Mouse (Mus musculus): ENCODE results near the gene Slc38a1. TPM values are rescaled to one million over a fixed set of nuclear protein-coding genes. Genes with fewer than 3 reads are reported as not detected.

Gene Slc38a1
- total RNA-seq (2021), result 10 to 100 TPM; 51.6 to 60.4 TPM

DNA sequence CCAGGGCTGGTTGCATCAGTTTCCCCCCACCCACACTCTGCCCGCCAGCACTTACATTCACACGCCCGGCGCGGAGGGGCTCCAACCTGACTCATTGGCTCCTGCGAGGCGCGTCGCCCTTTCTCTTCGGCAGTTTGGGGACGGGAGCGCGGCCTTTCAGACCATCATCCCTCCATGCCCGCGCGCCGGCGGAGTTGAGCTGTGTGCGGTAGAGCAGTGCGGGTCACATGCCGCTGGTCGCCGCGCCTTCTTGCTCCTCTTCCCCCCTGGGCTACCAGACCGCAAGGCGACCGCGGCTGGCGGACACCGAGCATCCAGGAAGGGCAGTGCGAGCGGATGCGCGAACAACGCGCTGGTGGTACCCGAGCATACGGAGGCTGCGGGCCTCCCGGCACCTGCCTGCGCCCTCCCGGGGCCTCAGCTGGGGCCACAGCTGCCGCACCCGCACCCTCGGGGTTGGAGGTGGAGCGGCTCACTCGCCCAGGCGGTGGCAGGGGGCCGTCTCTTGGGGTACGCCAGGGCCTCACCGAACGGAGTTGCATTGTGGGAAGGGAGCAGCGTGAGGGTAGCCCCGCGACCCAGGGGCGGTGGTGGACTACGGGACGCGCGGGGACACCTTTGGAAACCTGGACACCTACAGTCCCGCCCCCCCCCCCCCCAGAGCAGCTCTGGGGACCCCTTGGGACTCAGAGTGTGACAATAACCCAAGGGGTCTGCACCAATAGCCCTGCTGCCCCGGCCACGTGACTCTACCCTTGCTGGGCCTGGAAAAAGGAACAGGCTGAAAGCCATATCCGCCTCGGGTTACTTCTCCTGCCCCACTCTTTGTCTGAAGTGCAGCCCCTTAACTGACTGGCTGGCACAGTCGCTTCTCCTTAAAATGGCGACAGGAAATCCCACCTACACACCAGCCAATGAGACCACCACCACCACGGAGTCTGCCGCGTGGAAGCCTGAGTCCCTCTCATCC lies at the start of gene Slc38a1:
Gene Slc38a1, minus strand, starts transcription at position 478 of the 970 bp plus-strand sequence.
- intact Hi-C loops (cut with DNase I), result loop anchor here (5.0 kb wide), 2 partner anchors 40 to 75 kb away; no protein-coding TSS in a partner anchor
- peak; percentile 63 to 67 for DNase-seq

DNA sequence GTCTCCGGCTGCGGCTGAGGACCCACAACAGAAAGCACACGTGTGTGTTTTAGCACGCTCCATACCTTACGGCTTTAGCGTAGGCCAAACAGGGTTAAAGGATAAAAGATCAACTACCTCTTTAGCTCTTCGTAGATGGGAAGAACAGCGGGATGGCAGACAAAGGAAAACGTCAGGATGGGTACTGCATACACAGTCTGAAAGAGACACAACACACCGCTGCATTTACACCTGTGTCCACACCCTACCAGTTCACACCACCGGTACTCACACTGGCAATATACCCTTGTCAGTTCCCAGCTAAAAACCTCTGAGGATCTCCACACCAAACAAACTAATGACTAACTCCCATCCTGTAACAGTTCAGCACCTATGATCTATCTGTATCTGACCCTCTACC lies 49.7 kb upstream of the Slc38a1 start:
- intact Hi-C loops (cut with DNase I), result no loop called here
- no peak for DNase-seq

GRCm38 (mm10) chr15:96691381-96691780 lies 48.7 kb upstream of the Slc38a1 start:
- no peak for DNase-seq
- intact Hi-C loops (cut with DNase I), result no loop called here

DNA sequence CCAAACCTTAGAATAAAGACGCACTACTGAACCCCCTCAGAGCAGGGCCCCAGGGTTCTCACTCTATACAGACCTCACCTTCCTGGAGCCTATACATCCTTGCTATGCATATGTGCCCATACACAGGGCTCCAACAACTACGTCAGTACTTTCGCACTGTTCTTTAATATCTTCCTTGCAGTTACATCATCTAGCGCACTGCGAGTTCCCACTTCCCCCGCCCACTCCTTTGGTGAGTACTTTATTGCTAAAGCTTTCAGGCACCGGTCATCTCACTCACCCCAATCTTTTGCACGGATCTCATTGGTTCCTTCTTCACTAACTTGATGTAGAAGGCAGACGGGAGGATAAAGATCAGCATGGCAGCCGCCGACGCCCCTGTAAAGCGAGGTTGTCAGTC lies 48.1 kb upstream of the Slc38a1 start:
- no peak for DNase-seq
- intact Hi-C loops (cut with DNase I), result no loop called here

DNA sequence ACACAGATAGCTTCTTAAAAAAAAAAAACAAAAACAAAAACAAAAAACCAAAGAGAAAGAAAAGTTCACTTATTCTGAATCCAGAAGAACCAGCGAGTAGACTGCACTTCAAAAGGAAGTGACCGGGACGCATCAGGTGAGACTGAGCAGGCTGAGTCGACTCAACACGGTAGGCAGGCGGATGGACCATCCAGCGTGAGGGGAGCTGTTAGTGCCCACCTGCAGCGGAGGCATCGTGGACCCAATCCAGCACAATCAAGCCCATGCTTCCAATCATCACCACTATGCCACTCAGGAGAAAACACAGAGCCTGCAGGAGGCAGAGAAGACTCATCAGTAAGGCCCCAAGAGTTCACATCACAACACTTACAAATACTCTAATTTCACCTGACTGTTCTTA lies 47.2 kb upstream of the Slc38a1 start:
- intact Hi-C loops (cut with DNase I), result no loop called here
- DNase-seq, result peak; percentile 23 to 29

DNA sequence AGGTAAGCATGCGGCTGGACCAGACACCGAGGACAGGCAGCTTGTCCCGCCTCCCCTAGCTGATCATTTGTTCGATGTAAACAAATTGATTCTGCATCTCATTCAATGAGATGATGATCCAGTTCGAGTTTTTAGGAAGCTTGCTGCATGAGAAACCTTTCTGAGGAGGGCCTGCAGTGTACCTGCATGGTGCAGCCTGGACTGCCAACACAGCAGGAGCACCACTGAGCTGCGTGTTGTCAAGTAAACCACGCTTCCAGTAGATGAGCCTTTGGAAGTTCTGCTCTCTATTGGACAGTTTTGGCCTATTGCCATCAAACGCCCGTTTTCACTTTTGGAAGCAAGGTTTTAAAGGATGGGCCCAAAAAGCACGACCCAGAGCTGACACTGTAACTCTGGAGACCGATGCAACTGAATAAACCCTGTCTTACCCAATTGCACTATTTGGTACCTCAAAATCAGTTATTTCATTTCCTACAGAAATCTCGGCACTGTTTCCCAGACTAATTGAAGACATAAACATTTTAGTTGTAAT lies 46.1 kb upstream of the Slc38a1 start:
- peak in 1 of 2 experiments; percentile 26 for DNase-seq
- intact Hi-C loops (cut with DNase I), result no loop called here

GRCm38 (mm10) chr15:96688036-96688435 lies 45.3 kb upstream of the Slc38a1 start:
- no peak for DNase-seq
- intact Hi-C loops (cut with DNase I), result no loop called here

DNA sequence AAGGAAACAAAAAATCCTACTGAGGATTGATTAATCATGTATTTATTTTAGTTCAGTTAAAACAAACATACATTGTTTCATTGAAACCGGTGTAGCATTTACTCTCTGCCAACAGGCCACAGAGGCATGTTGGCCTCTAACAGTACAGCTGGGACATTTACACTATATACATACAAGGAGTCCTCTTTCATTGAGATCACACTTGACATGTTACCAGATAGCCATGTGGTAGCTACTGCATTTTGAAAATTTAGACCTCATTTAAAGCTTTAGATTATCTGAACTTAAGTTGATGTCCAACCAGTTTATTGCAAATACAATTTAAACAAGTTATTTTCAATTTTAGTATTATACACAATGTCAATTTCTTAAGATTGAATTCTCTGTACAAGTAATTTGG lies 44.7 kb upstream of the Slc38a1 start:
- intact Hi-C loops (cut with DNase I), result no loop called here
- DNase-seq, result no peak

DNA sequence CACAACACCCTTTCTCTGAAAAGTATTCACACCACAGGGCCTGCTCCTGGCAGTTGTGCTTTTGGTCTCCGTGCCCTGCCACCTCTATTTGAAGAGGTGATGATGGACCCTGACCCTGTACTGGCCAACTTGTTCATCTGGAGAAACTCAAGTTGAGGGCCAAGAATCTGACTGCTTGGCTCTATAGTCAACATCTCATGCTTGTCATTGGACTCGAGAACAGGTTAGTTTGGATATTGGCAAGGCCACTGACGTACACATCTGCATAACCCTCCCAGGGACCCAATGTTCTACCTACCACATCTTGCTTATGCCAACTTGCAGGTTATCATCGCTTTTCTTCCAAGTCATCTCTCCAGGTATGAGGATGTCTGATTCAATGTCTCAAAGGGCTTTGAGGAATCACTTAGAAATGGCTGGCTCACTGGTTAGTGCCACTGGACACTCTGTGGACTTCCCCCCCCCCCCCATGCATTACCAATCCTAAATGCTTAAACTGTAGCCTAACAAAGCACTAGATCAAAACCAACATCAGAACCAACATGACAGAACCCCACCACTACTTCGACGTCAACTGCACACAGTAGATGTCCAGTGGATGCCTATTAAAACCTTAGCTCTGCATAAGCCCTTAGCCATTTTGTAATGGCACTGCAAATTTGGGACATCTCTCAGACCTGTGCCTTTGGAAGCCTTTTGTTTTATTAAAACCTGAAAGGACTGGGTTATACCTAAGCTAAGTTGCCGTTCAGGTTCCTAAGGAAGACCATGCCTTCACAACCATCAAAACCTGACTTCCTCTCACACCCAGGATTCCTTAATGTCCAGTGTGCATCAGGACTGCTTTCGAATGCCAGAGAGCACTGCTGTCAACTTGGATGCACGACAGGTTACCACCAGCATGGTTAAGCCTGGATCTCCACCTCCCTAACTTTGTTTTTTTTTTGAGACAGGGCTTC lies 43.8 kb upstream of the Slc38a1 start:
- peak; percentile 38 to 40 for DNase-seq
- intact Hi-C loops (cut with DNase I), result no loop called here

DNA sequence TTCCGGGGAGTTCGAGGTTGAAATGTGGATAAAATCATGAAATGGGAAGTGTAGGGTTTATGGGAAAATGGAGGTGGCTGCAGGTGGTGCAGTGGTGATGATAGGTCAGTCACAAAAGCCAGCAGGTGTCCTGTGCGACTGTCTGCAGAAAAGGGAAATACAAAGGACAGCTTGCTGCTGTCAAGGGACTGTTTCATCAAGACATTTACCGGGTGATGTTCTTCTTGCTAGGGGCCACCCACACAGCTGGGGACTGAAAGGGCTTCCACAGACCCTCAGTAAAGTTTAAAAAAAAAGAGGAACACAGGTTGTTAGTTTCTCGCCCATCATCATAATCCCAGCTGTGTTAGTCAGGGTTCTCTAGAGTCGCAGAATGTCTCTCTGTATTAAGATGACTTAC lies 42.6 kb upstream of the Slc38a1 start:
- intact Hi-C loops (cut with DNase I), result no loop called here
- DNase-seq, result no peak

DNA sequence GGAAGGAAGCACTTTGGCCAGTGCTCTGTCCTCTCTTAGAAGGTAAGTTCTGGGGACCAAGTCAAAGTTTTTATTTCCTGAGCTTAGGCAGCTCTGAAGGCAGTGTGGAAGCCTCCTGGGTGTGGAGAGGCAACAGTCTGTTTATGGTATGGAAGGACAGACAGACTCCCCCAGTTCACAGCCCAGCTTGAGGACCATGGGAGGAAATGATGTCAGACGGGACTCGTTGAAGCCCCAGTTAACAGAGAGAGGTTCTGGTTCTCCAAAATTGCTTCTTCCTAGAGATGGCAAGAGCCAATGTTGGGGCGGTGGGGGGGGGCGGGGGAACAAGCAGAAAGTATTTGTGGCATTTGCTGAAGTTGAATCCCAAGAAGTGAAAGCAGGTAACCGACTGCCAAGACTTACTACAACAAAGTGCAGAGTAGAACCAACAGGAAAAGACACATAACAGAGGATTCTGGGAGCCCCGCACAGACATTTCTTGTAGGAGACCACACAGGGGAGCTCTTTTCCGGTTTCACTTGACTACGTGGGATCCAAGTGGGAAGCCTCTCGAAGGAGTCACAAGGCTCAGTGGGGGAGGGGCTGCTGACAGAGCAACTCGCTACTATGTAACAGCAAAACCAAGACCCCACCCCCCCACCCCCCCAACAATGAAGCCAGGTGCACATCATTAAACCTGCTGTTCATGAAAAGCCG lies 41.6 kb upstream of the Slc38a1 start:
- intact Hi-C loops (cut with DNase I), result loop anchor here (5.0 kb wide), 1 partner anchor 253 kb away; no protein-coding TSS in a partner anchor
- peak; percentile 60 to 69 for DNase-seq

- intact Hi-C loops (cut with DNase I), result no loop called here
- DNase-seq, result no peak
These were observed 36.4 kb upstream of the Slc38a1 start for GRCm38 (mm10) chr15:96678871-96679773.

DNA sequence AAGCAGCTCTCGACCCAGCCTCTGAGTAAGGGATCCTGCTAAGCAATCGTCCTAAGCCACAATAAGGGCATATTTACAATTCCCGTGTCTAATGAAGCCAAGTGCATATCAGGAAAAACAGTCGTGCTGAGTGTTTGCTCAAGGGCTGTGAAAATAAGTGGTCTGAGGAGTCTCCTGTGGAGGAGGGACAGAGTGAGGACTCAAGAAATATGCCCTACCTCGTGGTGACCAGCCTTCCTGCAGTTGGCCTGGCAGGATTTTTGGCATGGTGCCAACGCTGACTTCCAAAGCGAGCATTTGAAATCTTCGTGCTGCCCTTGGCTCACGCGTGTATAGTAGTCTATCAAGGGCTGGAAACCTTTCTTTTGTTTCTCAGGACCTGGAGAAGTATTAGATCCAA lies 33.8 kb upstream of the Slc38a1 start:
- intact Hi-C loops (cut with DNase I), result no loop called here
- DNase-seq, result peak; percentile 50 to 65

- no peak for DNase-seq
- intact Hi-C loops (cut with DNase I), result no loop called here
These were observed 33.0 kb upstream of the Slc38a1 start for GRCm38 (mm10) chr15:96675744-96676143.

DNA sequence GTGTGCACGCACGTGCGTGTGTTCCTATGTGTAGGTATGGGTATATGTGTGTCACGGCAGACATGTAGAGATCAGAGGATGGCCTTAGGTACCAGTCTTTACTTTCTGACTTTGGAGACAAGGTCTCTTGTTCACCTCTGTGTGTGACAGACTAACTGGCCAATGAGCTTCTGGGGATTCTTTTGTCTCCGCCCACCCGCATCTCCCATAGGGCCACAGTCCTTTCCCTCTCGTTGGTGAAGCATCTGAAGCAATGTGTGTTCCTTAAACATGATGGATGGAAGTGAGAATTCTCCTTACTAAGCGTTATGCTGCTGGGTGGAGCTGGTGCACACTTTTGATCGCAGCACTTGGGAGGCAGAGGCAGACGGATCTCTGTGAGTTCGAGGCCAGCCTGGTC lies 32.3 kb upstream of the Slc38a1 start:
- intact Hi-C loops (cut with DNase I), result no loop called here
- no peak for DNase-seq

- intact Hi-C loops (cut with DNase I), result no loop called here
- DNase-seq, result no peak
These were observed 31.4 kb upstream of the Slc38a1 start for GRCm38 (mm10) chr15:96674089-96674488.

- no peak for DNase-seq
- intact Hi-C loops (cut with DNase I), result no loop called here
These were observed 27.0 kb upstream of the Slc38a1 start for GRCm38 (mm10) chr15:96669721-96670120.

DNA sequence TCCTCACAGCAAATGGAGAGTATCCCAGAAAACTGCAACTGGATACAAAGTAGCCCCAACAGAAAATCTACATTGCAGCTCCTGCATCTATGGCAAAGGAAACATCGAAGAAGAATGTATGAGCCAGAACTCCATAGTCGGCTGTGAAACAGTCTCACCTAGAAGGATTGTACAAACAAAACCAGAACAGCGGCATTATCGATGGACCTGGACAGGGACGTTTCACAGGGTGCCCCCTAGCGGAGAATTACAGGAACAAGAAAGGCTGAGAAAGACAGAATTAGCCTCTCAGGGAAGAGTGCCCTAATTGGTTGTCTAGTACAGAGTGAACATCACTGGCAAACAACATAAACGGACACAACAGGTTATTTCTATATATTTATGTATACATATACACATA lies 23.9 kb upstream of the Slc38a1 start:
- peak; percentile 79 to 86 for DNase-seq
- intact Hi-C loops (cut with DNase I), result loop anchor here (1.0 to 2.0 kb wide), 3 partner anchors 118 to 159 kb away; no protein-coding TSS in a partner anchor

- DNase-seq, result peak; percentile 86 to 88
- intact Hi-C loops (cut with DNase I), result loop anchor here (1.0 to 2.0 kb wide), 3 partner anchors 118 to 159 kb away; no protein-coding TSS in a partner anchor
These were observed 23.2 kb upstream of the Slc38a1 start for GRCm38 (mm10) chr15:96665889-96666288.

All from heart, postnatal 10 days (tissue).